Mouse (Mus musculus): ENCODE results near the gene Mael.

The Mael gene

DNA sequence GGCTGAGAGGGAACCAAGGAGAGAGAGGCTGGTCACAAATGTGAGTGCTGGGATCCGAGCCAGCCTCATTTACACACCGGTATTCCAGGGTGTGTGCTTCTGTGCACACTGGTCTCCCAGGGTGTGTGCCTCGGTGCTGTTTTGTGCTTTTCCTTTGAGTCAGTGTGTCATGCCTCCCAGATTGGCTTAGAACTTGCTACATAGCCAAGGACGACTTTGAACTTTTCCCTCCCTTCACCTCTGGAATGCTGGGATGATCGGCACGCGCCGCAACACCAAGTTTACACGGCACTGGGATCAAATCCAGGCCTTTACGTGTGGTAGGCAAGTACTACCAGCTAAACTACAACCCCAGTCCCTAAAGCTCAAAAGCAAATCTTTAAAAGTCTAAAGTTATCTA, 86.5 kb downstream of the Mael start:
- no peak for DNase-seq

DNA sequence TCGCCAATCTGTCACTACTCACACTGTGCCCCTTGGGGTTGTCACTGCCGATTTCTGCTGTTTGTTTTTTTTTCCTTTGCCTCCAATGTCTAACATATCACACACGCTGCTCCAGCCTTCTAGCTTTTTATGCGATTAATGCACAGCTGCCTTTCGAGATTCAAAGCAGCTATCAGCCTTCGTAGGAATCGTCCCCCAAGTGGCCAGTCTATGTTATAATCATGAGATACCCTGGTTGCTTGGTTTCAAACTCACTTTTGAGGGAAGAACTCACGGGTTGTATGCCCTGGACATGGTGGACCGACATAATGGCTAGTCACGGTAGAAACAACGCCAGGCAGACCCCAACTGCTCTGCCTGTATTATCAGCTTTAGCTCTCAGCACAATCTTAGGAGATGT, 87.2 kb downstream of the Mael start:
- DNase-seq, result no peak

All from cerebellum, postnatal 25 days (tissue).